Mouse (Mus musculus) lung, postnatal 0 days (tissue): ENCODE measurements at regions not wholly inside any gene's neighbourhood (a gene's known extent, or its start where the extent isn't known, plus 50 kb on each side); places are given as distances from the start of the nearest gene placed in this dataset.

Source experiments
- ATAC-seq: fragments of 200-750 bp; cut with Nextera tagmentation; 2 replicates; pipeline ENCODE4 v1.8.0; 2017; ENCODE audit warnings: moderate library complexity
- DNase-seq: peaks from one replicate; pipeline ENCODE4 v3.0.0-alpha.2; 2016; ENCODE audit warnings: low spot score
- H3K27ac ChIP-seq: fragments of 300-500 bp; sonication (generic); 2 replicates; pipeline ENCODE4 v1.5.1; 2014; ENCODE audit warnings: antibody characterized with exemption, mild to moderate bottlenecking, low read length, mixed read lengths
- H3K27me3 ChIP-seq: fragments of 300-500 bp; sonication (generic); replicated peaks from 2 replicates; pipeline ENCODE4 v1.6.1; 2014; ENCODE audit warnings: low read length, mixed read lengths; ENCODE audit not compliant: insufficient read depth
- H3K36me3 ChIP-seq: fragments of 300-500 bp; sonication (generic); 2 replicates; pipeline ENCODE4 v1.6.1; 2014; ENCODE audit warnings: low read length, mixed read lengths; ENCODE audit not compliant: insufficient read depth
- H3K4me1 ChIP-seq: fragments of 300-500 bp; sonication (generic); 2 replicates; pipeline ENCODE4 v1.6.1; 2014; ENCODE audit warnings: antibody characterized with exemption, low read depth, low read length, mixed read lengths; ENCODE audit not compliant: insufficient read depth
- H3K4me2 ChIP-seq: fragments of 300-500 bp; sonication (generic); replicated peaks from 2 replicates; pipeline ENCODE4 v1.6.1; 2014; ENCODE audit warnings: low read depth, mild to moderate bottlenecking, low read length, moderate library complexity, mixed read lengths
- H3K4me3 ChIP-seq: fragments of 300-500 bp; sonication (generic); 2 replicates; pipeline ENCODE4 v1.5.1; 2014; ENCODE audit warnings: low read depth, low read length
- H3K9ac ChIP-seq: fragments of 300-500 bp; sonication (generic); replicated peaks from 2 replicates; pipeline ENCODE4 v1.6.1; 2014; ENCODE audit warnings: low read depth, mild to moderate bottlenecking
- H3K9me3 ChIP-seq: fragments of 300-500 bp; sonication (generic); 2 replicates; pipeline ENCODE4 v1.6.1; 2016; ENCODE audit warnings: low read length, mixed read lengths
- CTCF ChIP-seq: IDR thresholded peaks from 2 replicates; pipeline ENCODE4 v1.5.1; 2016; ENCODE audit warnings: antibody characterized with exemption, mild to moderate bottlenecking
- EP300 ChIP-seq: IDR thresholded peaks from 2 replicates; pipeline ENCODE4 v1.6.1; 2016; ENCODE audit warnings: antibody characterized with exemption, mild to moderate bottlenecking, control low read depth
- WGBS: fragments of 180-500 bp; shearing (Covaris S2); extraction: QIAGEN DNeasy Blood & Tissue Kit; methylation state at CpG from one replicate; pipeline ENCODE4 v1.1.7; 2014; 5-methylcytosine and 5-hydroxymethylcytosine counted together

GRCm38 (mm10) chr16:21362663-21363367 is 60.1 kb upstream of the Vps8 start:
- H3K9ac ChIP-seq, result no peak overlapping the region
- DNase-seq, result no peak

GRCm38 (mm10) chr16:21364885-21365284 is 58.0 kb upstream of the Vps8 start:
- Histone ChIP-seq H3K9ac (no peak overlapping the region), H3K36me3 (no peaks in the 10 kb centered on the region), H3K27me3 (no peaks in the 10 kb centered on the region), H3K9me3 (no peaks in the 10 kb centered on the region), H3K4me3 (no peak overlapping the region), H3K4me1 (no peaks in the 10 kb centered on the region), H3K27ac (no peak overlapping the region), H3K4me2 (no peak overlapping the region)
- ATAC-seq (no peak), DNase-seq (no peak)
- TF ChIP-seq EP300, result no peak
- no peak for TF ChIP-seq CTCF
- WGBS, result 34% methylated on average over 8 of the region's 8 CpGs

More at GRCm38 (mm10) chr16:21362663-21363367, 60.1 kb upstream of the Vps8 start:
- TF ChIP-seq CTCF (no peak), EP300 (no peak)
- H3K4me2 ChIP-seq, result no peak overlapping the region
- H3K4me3 ChIP-seq, result no peak overlapping the region
- 49% methylated on average over 12 of the region's 12 CpGs for WGBS
- no peaks in the 10 kb centered on the region for H3K4me1 ChIP-seq
- no peaks in the 10 kb centered on the region for H3K36me3 ChIP-seq
- ATAC-seq, result no peak
- H3K27me3 ChIP-seq, result no peaks in the 10 kb centered on the region
- H3K27ac ChIP-seq, result no peak overlapping the region
- no peaks in the 10 kb centered on the region for H3K9me3 ChIP-seq

- WGBS, result 25% methylated on average over 8 of the region's 8 CpGs
- no peaks in the 10 kb centered on the region for H3K9me3 ChIP-seq
- TF ChIP-seq CTCF (peak; percentile 77), EP300 (no peak)
- H3K9ac ChIP-seq, result no peak overlapping the region
- H3K4me3 ChIP-seq, result no peak overlapping the region
- no peaks in the 10 kb centered on the region for H3K36me3 ChIP-seq
- H3K4me2 ChIP-seq, result no peak overlapping the region
- H3K27me3 ChIP-seq, result no peaks in the 10 kb centered on the region
- ATAC-seq (peak; percentile 60), DNase-seq (peak; percentile 60)
- no peaks in the 10 kb centered on the region for H3K4me1 ChIP-seq
- no peak overlapping the region for H3K27ac ChIP-seq
Measured at GRCm38 (mm10) chr16:21367449-21367848, 55.5 kb upstream of the Vps8 start.

- H3K27ac ChIP-seq, result no peak overlapping the region
- no peak overlapping the region for H3K9ac ChIP-seq
- no peaks in the 10 kb centered on the region for H3K4me1 ChIP-seq
- peak; percentile 34 for DNase-seq
- H3K36me3 ChIP-seq, result no peaks in the 10 kb centered on the region
- TF ChIP-seq EP300 (no peak), CTCF (no peak)
- no peaks in the 10 kb centered on the region for H3K9me3 ChIP-seq
- ATAC-seq, result 0 out of 2 replicates have a peak, but pooled peaks have one; percentile 49
- WGBS, result 60% methylated on average over 1 of the region's 1 CpGs
- no peaks in the 10 kb centered on the region for H3K27me3 ChIP-seq
- H3K4me3 ChIP-seq, result no peak overlapping the region
- H3K4me2 ChIP-seq, result no peak overlapping the region
Measured at GRCm38 (mm10) chr16:21368821-21369220, 54.1 kb upstream of the Vps8 start.

- ATAC-seq (no peak), DNase-seq (no peak)
- TF ChIP-seq EP300 (no peak), CTCF (no peak)
- Histone ChIP-seq H3K4me3 (no peak overlapping the region), H3K36me3 (no peaks in the 10 kb centered on the region), H3K9me3 (no peaks in the 10 kb centered on the region), H3K27me3 (no peaks in the 10 kb centered on the region), H3K27ac (no peak overlapping the region), H3K4me1 (no peaks in the 10 kb centered on the region), H3K4me2 (no peak overlapping the region), H3K9ac (no peak overlapping the region)
- WGBS, result 53% methylated on average over 12 of the region's 12 CpGs
Measured at GRCm38 (mm10) chr16:21369569-21370512, 53.1 kb upstream of the Vps8 start.
